Mouse (Mus musculus) cerebellum, adult 2 months (tissue): ENCODE results near the gene H1foo.
A peak's percentile ranks its signal among the peaks of the same experiment; 100 is the strongest.

Experiments used
- CTCF ChIP-seq: fragments of 200-500 bp; IDR thresholded peaks from 2 replicates; pipeline ENCODE4 v1.5.1; 2011; ENCODE audit warnings: low read depth, mild to moderate bottlenecking, control low read depth, low read length, moderate library complexity, borderline replicate concordance; ENCODE audit not compliant: insufficient read depth
- POLR2A ChIP-seq: fragments of 200-500 bp; IDR thresholded peaks from 2 replicates; pipeline ENCODE4 v1.6.1; 2011; ENCODE audit warnings: low read length, control low read depth, borderline replicate concordance; ENCODE audit not compliant: insufficient read depth

- TF ChIP-seq CTCF (peak; percentile 37; the same call in 1 of the 2 replicates), POLR2A (no peak)
These were observed 17.8 kb downstream of the H1foo start for GRCm38 (mm10) chr6:115962439-115963085.
